Mouse (Mus musculus): ENCODE data around the gene Acvr1. TPM values are rescaled to one million over a fixed set of nuclear protein-coding genes. Genes with fewer than 3 reads are reported as not detected.

Gene Acvr1
- polyA plus RNA-seq, 2 experiments: 13.2 to 30.3 TPM

DNA sequence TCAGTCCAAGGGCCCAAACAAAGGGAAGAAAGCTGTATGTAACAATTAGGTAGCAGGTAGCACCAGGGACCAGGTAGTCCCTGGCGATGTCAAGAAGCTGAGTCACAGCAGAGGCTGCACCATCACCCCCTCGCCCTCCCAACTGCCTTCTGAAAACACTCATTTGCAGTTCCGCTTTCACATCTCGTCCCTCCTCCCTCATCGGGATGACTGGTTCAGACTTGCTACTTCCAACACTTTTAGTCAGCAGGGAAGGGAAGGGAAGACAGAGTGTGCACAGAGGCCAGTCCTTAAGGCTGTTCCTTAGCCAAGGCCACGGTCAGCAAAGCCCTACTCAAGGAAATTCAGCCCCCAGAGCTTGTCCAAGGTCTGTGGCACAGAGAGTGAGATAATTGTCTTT, 86.2 kb downstream of the Acvr1 start:
- H3K9me3 ChIP-seq (ENCODE audit: control insufficient read depth, low read length): no peaks in the 10 kb centered on the region
- no peak overlapping the region for H3K9ac ChIP-seq (ENCODE audit: low read depth, low read length, severe bottlenecking)
- DNase-seq (ENCODE audit: low spot score) (no peak), ATAC-seq (ENCODE audit: low FRiP score, low read depth) (no peak)
- peaks cover 9% of the 10 kb centered on the region for H3K36me3 ChIP-seq (ENCODE audit: control insufficient read depth, insufficient read depth, low read length)
- TF ChIP-seq POLR2A (IDR thresholded peaks at IDR 0.05; ENCODE audit: borderline replicate concordance, extremely low read depth, insufficient read depth, insufficient read length): no peak
- no peak overlapping the region for H3K27ac ChIP-seq (replicated peaks; ENCODE audit: low read depth, low read length)
- H3K4me1 ChIP-seq (ENCODE audit: control insufficient read depth, insufficient read depth, low read length): peaks cover 16% of the 10 kb centered on the region
- 71% methylated on average over 6 of the region's 6 CpGs for WGBS
- H3K4me2 ChIP-seq (replicated peaks; ENCODE audit: low read depth, low read length, severe bottlenecking): no peak overlapping the region
- no peaks in the 10 kb centered on the region for H3K27me3 ChIP-seq (ENCODE audit: control insufficient read depth, insufficient read depth, low read length)
- H3K4me3 ChIP-seq (replicated peaks; ENCODE audit: low read length): no peak overlapping the region

DNA sequence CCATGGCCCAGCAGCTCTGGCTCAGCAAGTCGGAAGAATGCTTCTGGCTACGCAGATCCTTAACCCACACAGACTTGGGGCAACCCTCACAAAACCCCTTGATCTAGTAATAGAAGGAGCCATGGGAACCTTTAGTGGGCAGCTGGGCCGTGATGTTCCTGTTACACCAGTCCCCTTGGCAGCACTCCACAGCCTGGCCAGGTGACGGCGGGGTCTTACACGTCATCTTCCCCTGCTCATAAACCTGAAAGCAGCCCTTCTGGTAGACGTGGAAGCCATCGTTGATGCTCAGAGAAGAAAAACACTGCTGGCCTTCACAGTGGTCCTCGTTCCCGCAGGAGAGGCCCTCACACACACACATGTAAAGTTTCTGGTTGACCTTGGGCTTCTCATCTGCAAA, 87.4 kb downstream of the Acvr1 start:
- no peak for TF ChIP-seq POLR2A (IDR thresholded peaks at IDR 0.05; ENCODE audit: borderline replicate concordance, extremely low read depth, insufficient read depth, insufficient read length)
- H3K36me3 ChIP-seq (ENCODE audit: control insufficient read depth, insufficient read depth, low read length): peaks cover 14% of the 10 kb centered on the region
- WGBS: 61% methylated on average over 10 of the region's 10 CpGs
- H3K4me1 ChIP-seq (ENCODE audit: control insufficient read depth, insufficient read depth, low read length): peaks cover 5% of the 10 kb centered on the region
- H3K4me2 ChIP-seq (replicated peaks; ENCODE audit: low read depth, low read length, severe bottlenecking): no peak overlapping the region
- DNase-seq (ENCODE audit: low spot score) (no peak), ATAC-seq (ENCODE audit: low FRiP score, low read depth) (no peak)
- H3K27me3 ChIP-seq (ENCODE audit: control insufficient read depth, insufficient read depth, low read length): no peaks in the 10 kb centered on the region
- H3K27ac ChIP-seq (replicated peaks; ENCODE audit: low read depth, low read length): no peak overlapping the region
- H3K4me3 ChIP-seq (replicated peaks; ENCODE audit: low read length): no peak overlapping the region
- no peaks in the 10 kb centered on the region for H3K9me3 ChIP-seq (ENCODE audit: control insufficient read depth, low read length)
- no peak overlapping the region for H3K9ac ChIP-seq (ENCODE audit: low read depth, low read length, severe bottlenecking)

DNA sequence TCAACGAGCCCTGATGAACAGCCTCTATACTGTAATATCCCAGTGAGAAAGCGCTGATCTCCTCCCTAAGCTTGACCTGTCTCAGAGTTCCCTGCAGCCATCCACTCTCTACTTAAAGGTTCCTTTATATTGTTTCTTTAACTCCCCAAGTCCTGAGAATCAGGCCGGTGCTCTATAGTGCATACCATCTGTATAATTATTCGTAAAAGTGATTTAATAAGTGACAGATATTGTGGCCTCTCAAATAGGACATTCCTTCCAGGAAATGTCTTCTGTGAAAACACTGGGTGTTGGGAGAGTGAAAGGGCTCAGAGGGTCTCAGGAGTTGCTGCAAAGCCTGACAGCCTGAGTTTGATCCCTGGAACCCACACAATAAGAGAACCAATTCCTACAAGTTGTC, 88.8 kb downstream of the Acvr1 start:
- Histone ChIP-seq H3K4me1 (ENCODE audit: control insufficient read depth, insufficient read depth, low read length) (no peaks in the 10 kb centered on the region), H3K27me3 (ENCODE audit: control insufficient read depth, insufficient read depth, low read length) (no peaks in the 10 kb centered on the region), H3K27ac (replicated peaks; ENCODE audit: low read depth, low read length) (no peak overlapping the region), H3K4me3 (replicated peaks; ENCODE audit: low read length) (no peak overlapping the region), H3K36me3 (ENCODE audit: control insufficient read depth, insufficient read depth, low read length) (peaks cover 20% of the 10 kb centered on the region), H3K4me2 (replicated peaks; ENCODE audit: low read depth, low read length, severe bottlenecking) (no peak overlapping the region), H3K9me3 (ENCODE audit: control insufficient read depth, low read length) (no peaks in the 10 kb centered on the region), H3K9ac (ENCODE audit: low read depth, low read length, severe bottlenecking) (no peak overlapping the region)
- 90% methylated on average over 4 of the region's 4 CpGs for WGBS
- ATAC-seq (ENCODE audit: low FRiP score, low read depth): no peak
- no peak for DNase-seq (ENCODE audit: low spot score)
- TF ChIP-seq POLR2A (IDR thresholded peaks at IDR 0.05; ENCODE audit: borderline replicate concordance, extremely low read depth, insufficient read depth, insufficient read length): no peak

DNA sequence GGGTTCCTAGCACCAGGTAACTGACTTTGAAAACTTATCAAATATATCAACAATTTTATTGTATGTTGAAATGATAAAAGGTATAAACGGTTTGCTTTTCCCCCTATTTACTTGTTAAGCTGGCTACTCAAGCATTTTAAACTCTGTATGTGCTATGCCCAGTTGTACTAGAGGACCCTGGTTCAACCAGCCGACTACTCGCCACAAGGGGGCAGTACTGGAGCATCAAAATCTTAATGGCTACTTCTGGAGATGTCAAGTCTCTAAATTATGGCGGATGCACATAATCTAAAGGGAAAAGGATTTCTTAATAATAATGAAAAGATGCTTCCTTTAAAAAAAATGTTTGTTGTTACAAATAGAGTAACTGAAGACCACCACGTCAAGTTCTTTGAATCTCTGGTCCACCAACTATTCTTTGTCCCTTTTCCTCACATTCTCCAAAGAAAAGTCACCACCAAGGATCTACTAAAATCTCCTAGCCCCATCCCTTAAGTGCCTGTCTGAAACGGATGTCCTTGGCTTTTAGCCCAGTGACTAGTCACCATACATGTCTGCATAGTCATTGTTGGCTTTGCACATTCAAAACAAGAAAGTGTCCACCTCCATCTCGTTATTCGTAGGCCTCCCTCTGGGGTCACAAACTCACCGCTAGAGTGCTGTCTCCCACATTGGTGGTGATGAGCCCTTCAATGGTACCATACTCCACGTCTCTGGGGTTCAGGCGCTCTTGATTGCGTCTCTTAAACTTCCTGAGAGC, 89.8 kb downstream of the Acvr1 start:
- H3K27ac ChIP-seq (replicated peaks; ENCODE audit: low read depth, low read length): no peak overlapping the region
- H3K9ac ChIP-seq (ENCODE audit: low read depth, low read length, severe bottlenecking): no peak overlapping the region
- no peak overlapping the region for H3K4me3 ChIP-seq (replicated peaks; ENCODE audit: low read length)
- DNase-seq (ENCODE audit: low spot score): peak; percentile 91
- no peak; the same call in 1 of the 2 replicates for ATAC-seq (ENCODE audit: low FRiP score, low read depth)
- H3K4me1 ChIP-seq (ENCODE audit: control insufficient read depth, insufficient read depth, low read length): no peaks in the 10 kb centered on the region
- no peak overlapping the region for H3K4me2 ChIP-seq (replicated peaks; ENCODE audit: low read depth, low read length, severe bottlenecking)
- no peaks in the 10 kb centered on the region for H3K9me3 ChIP-seq (ENCODE audit: control insufficient read depth, low read length)
- H3K36me3 ChIP-seq (ENCODE audit: control insufficient read depth, insufficient read depth, low read length): peaks cover 23% of the 10 kb centered on the region
- no peaks in the 10 kb centered on the region for H3K27me3 ChIP-seq (ENCODE audit: control insufficient read depth, insufficient read depth, low read length)
- TF ChIP-seq POLR2A (IDR thresholded peaks at IDR 0.05; ENCODE audit: borderline replicate concordance, extremely low read depth, insufficient read depth, insufficient read length): no peak
- WGBS: 65% methylated on average over 12 of the region's 12 CpGs

DNA sequence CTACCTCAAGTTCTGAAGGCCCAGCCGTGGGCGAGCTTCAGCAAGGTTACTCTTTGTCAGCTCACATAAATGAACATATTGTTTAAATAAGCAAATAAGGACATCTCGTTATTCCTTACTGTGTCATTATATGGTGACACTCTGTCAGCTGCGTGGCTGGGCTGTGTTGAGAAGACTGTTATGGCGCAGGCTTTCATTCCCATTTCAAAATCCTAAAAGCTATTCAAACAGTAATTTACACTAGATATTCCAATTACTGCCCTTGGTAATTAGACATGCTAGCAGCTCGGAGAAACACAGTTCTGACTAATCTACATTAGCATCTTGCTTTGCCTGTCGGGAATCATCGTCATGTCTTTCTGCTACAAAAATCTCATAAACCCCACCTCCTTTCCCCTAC, 91.4 kb downstream of the Acvr1 start:
- peaks cover 32% of the 10 kb centered on the region for H3K36me3 ChIP-seq (ENCODE audit: control insufficient read depth, insufficient read depth, low read length)
- TF ChIP-seq POLR2A (IDR thresholded peaks at IDR 0.05; ENCODE audit: borderline replicate concordance, extremely low read depth, insufficient read depth, insufficient read length): no peak

More for the DNA sequence above, 91.4 kb downstream of the Acvr1 start:
- Histone ChIP-seq H3K4me3 (replicated peaks; ENCODE audit: low read length) (no peak overlapping the region), H3K27me3 (ENCODE audit: control insufficient read depth, insufficient read depth, low read length) (no peaks in the 10 kb centered on the region), H3K27ac (replicated peaks; ENCODE audit: low read depth, low read length) (no peak overlapping the region), H3K4me2 (replicated peaks; ENCODE audit: low read depth, low read length, severe bottlenecking) (no peak overlapping the region), H3K4me1 (ENCODE audit: control insufficient read depth, insufficient read depth, low read length) (no peaks in the 10 kb centered on the region), H3K9ac (ENCODE audit: low read depth, low read length, severe bottlenecking) (no peak overlapping the region), H3K9me3 (ENCODE audit: control insufficient read depth, low read length) (no peaks in the 10 kb centered on the region)
- DNase-seq (ENCODE audit: low spot score) (no peak), ATAC-seq (ENCODE audit: low FRiP score, low read depth) (no peak)
- 75% methylated on average over 8 of the region's 8 CpGs for WGBS

Measured in limb, embryonic 14.5 days (tissue).